Mouse (Mus musculus) MEL (cell line): Measurements from ENCODE around the gene Zfpl1.

Source experiments
- CTCF ChIP-seq, 3 experiments: IDR thresholded peaks in 2 of 3; conservative IDR thresholded peaks in 1 of 3; 2 replicates each; pipeline ENCODE4 v1.5.1; 2011 to 2012; ENCODE audit warnings: low read length in 3 of 3, low read depth in 2 of 3, mild to moderate bottlenecking in 2 of 3, improper control_type of control experiment in 1 of 3, inconsistent platforms in 1 of 3, mixed read lengths in 1 of 3, moderate library complexity in 1 of 3; ENCODE audit not compliant: control insufficient read depth in 1 of 3, insufficient read depth in 1 of 3, poor library complexity in 1 of 3, severe bottlenecking in 1 of 3
- E2F4 ChIP-seq: IDR thresholded peaks from 2 replicates; pipeline ENCODE4 v1.6.1; 2011; ENCODE audit warnings: low read depth, low read length, improper control_type of control experiment, borderline replicate concordance
- MAX ChIP-seq: IDR thresholded peaks from 2 replicates; pipeline ENCODE4 v1.6.1; 2011; ENCODE audit warnings: low read length, improper control_type of control experiment

GRCm38 (mm10) chr19:6123330-6123729, 38.6 kb upstream of the Zfpl1 start:
- TF ChIP-seq MAX, result no peak
- no peak for TF ChIP-seq E2F4
- no peak for TF ChIP-seq CTCF (IDR thresholded peaks at IDR 0.05 in 2 of 3, conservative IDR thresholded peaks at IDR 0.05 in 1 of 3; ENCODE audit: control insufficient read depth in 1 of 3, insufficient read depth in 1 of 3, low read depth in 2 of 3, low read length in 3 of 3, poor library complexity in 1 of 3, severe bottlenecking in 1 of 3)
